Mouse (Mus musculus): ENCODE results near the gene Stac2. TPM values are rescaled to one million over a fixed set of nuclear protein-coding genes. Genes with fewer than 3 reads are reported as not detected.

Stac2 gene
- polyA plus RNA-seq, 1 experiment from 2014 or later: 0.29 TPM

- H3K27me3 ChIP-seq (replicated peaks; ENCODE audit: control insufficient read depth, insufficient read depth, low read length): peaks cover 15% of the 10 kb centered on the region
- no peak overlapping the region for H3K4me2 ChIP-seq (ENCODE audit: low read depth, low read length)
- no peak overlapping the region for H3K4me3 ChIP-seq (ENCODE audit: low read length)
- ATAC-seq: no peak
- WGBS: 27% methylated on average over 9 of the region's 9 CpGs
- no peak overlapping the region for H3K27ac ChIP-seq (ENCODE audit: low read length)
- H3K9ac ChIP-seq (ENCODE audit: low read depth, low read length): no peak overlapping the region
- no peaks in the 10 kb centered on the region for H3K9me3 ChIP-seq (ENCODE audit: control insufficient read depth, low read length)
- H3K36me3 ChIP-seq (ENCODE audit: control insufficient read depth, insufficient read depth, low read length): no peaks in the 10 kb centered on the region
- H3K4me1 ChIP-seq (ENCODE audit: control insufficient read depth, insufficient read depth, low read length): peaks cover 4% of the 10 kb centered on the region
Measured at GRCm38 (mm10) chr11:98057466-98057865, 4.2 kb upstream of the Stac2 start.

GRCm38 (mm10) chr11:98052129-98052988, 903 bp downstream of the Stac2 start:
- H3K4me3 ChIP-seq (ENCODE audit: low read length): peak overlapping the region; percentile 52
- WGBS: under 1% methylated on average over 79 of the region's 83 CpGs
- H3K9ac ChIP-seq (ENCODE audit: low read depth, low read length): peak overlapping the region; percentile 53
- peaks cover 9% of the 10 kb centered on the region for H3K4me1 ChIP-seq (ENCODE audit: control insufficient read depth, insufficient read depth, low read length)
- peak; percentile 34 for ATAC-seq
- no peaks in the 10 kb centered on the region for H3K36me3 ChIP-seq (ENCODE audit: control insufficient read depth, insufficient read depth, low read length)
- H3K27me3 ChIP-seq (replicated peaks; ENCODE audit: control insufficient read depth, insufficient read depth, low read length): peaks cover 45% of the 10 kb centered on the region
- peak overlapping the region; percentile 74 for H3K4me2 ChIP-seq (ENCODE audit: low read depth, low read length)
- H3K9me3 ChIP-seq (ENCODE audit: control insufficient read depth, low read length): no peaks in the 10 kb centered on the region
- no peak overlapping the region for H3K27ac ChIP-seq (ENCODE audit: low read length)

GRCm38 (mm10) chr11:98051611-98052128, 1.6 kb downstream of the Stac2 start:
- Histone ChIP-seq H3K4me3 (ENCODE audit: low read length) (peak overlapping the region; percentile 52; the same call in 1 of the 2 replicates), H3K27me3 (replicated peaks; ENCODE audit: control insufficient read depth, insufficient read depth, low read length) (peaks cover 45% of the 10 kb centered on the region), H3K4me1 (ENCODE audit: control insufficient read depth, insufficient read depth, low read length) (peaks cover 9% of the 10 kb centered on the region), H3K9me3 (ENCODE audit: control insufficient read depth, low read length) (no peaks in the 10 kb centered on the region), H3K36me3 (ENCODE audit: control insufficient read depth, insufficient read depth, low read length) (no peaks in the 10 kb centered on the region), H3K27ac (ENCODE audit: low read length) (no peak overlapping the region), H3K9ac (ENCODE audit: low read depth, low read length) (no peak overlapping the region), H3K4me2 (ENCODE audit: low read depth, low read length) (peak overlapping the region; percentile 74; the same call in 1 of the 2 replicates)
- 6% methylated on average over 12 of the region's 12 CpGs for WGBS
- no peak for ATAC-seq

GRCm38 (mm10) chr11:98050940-98051339, 2.3 kb downstream of the Stac2 start:
- Histone ChIP-seq H3K27ac (ENCODE audit: low read length) (no peak overlapping the region), H3K36me3 (ENCODE audit: control insufficient read depth, insufficient read depth, low read length) (no peaks in the 10 kb centered on the region), H3K4me3 (ENCODE audit: low read length) (no peak overlapping the region), H3K9ac (ENCODE audit: low read depth, low read length) (no peak overlapping the region), H3K4me1 (ENCODE audit: control insufficient read depth, insufficient read depth, low read length) (peaks cover 9% of the 10 kb centered on the region), H3K9me3 (ENCODE audit: control insufficient read depth, low read length) (no peaks in the 10 kb centered on the region), H3K27me3 (replicated peaks; ENCODE audit: control insufficient read depth, insufficient read depth, low read length) (peaks cover 45% of the 10 kb centered on the region), H3K4me2 (ENCODE audit: low read depth, low read length) (no peak overlapping the region)
- no peak for ATAC-seq
- WGBS: 20% methylated on average over 2 of the region's 2 CpGs

- H3K4me3 ChIP-seq (ENCODE audit: low read length): no peak overlapping the region
- 43% methylated on average over 2 of the region's 2 CpGs for WGBS
- peaks cover 9% of the 10 kb centered on the region for H3K4me1 ChIP-seq (ENCODE audit: control insufficient read depth, insufficient read depth, low read length)
- no peak overlapping the region for H3K27ac ChIP-seq (ENCODE audit: low read length)
- no peak for ATAC-seq
- no peaks in the 10 kb centered on the region for H3K36me3 ChIP-seq (ENCODE audit: control insufficient read depth, insufficient read depth, low read length)
- H3K9ac ChIP-seq (ENCODE audit: low read depth, low read length): no peak overlapping the region
- no peak overlapping the region for H3K4me2 ChIP-seq (ENCODE audit: low read depth, low read length)
- H3K27me3 ChIP-seq (replicated peaks; ENCODE audit: control insufficient read depth, insufficient read depth, low read length): peaks cover 45% of the 10 kb centered on the region
- H3K9me3 ChIP-seq (ENCODE audit: control insufficient read depth, low read length): no peaks in the 10 kb centered on the region
Measured at GRCm38 (mm10) chr11:98050520-98050815, 2.8 kb downstream of the Stac2 start.

GRCm38 (mm10) chr11:98049672-98050519, 3.4 kb downstream of the Stac2 start:
- Histone ChIP-seq H3K36me3 (ENCODE audit: control insufficient read depth, insufficient read depth, low read length) (no peaks in the 10 kb centered on the region), H3K9ac (ENCODE audit: low read depth, low read length) (no peak overlapping the region), H3K9me3 (ENCODE audit: control insufficient read depth, low read length) (no peaks in the 10 kb centered on the region), H3K27me3 (replicated peaks; ENCODE audit: control insufficient read depth, insufficient read depth, low read length) (peaks cover 42% of the 10 kb centered on the region), H3K4me3 (ENCODE audit: low read length) (no peak overlapping the region), H3K4me2 (ENCODE audit: low read depth, low read length) (no peak overlapping the region), H3K27ac (ENCODE audit: low read length) (no peak overlapping the region), H3K4me1 (ENCODE audit: control insufficient read depth, insufficient read depth, low read length) (peaks cover 9% of the 10 kb centered on the region)
- ATAC-seq: no peak
- 58% methylated on average over 14 of the region's 14 CpGs for WGBS

GRCm38 (mm10) chr11:98047745-98048144, 5.5 kb downstream of the Stac2 start:
- peaks cover 8% of the 10 kb centered on the region for H3K4me1 ChIP-seq (ENCODE audit: control insufficient read depth, insufficient read depth, low read length)
- 79% methylated on average over 4 of the region's 4 CpGs for WGBS
- H3K9ac ChIP-seq (ENCODE audit: low read depth, low read length): no peak overlapping the region
- H3K4me2 ChIP-seq (ENCODE audit: low read depth, low read length): no peak overlapping the region
- no peak overlapping the region for H3K4me3 ChIP-seq (ENCODE audit: low read length)
- no peaks in the 10 kb centered on the region for H3K9me3 ChIP-seq (ENCODE audit: control insufficient read depth, low read length)
- H3K27ac ChIP-seq (ENCODE audit: low read length): no peak overlapping the region
- ATAC-seq: no peak
- no peaks in the 10 kb centered on the region for H3K36me3 ChIP-seq (ENCODE audit: control insufficient read depth, insufficient read depth, low read length)
- peaks cover 33% of the 10 kb centered on the region for H3K27me3 ChIP-seq (replicated peaks; ENCODE audit: control insufficient read depth, insufficient read depth, low read length)

- Histone ChIP-seq H3K9ac (ENCODE audit: low read depth, low read length) (no peak overlapping the region), H3K4me1 (ENCODE audit: control insufficient read depth, insufficient read depth, low read length) (no peaks in the 10 kb centered on the region), H3K9me3 (ENCODE audit: control insufficient read depth, low read length) (no peaks in the 10 kb centered on the region), H3K27me3 (replicated peaks; ENCODE audit: control insufficient read depth, insufficient read depth, low read length) (peaks cover 20% of the 10 kb centered on the region), H3K4me3 (ENCODE audit: low read length) (no peak overlapping the region), H3K4me2 (ENCODE audit: low read depth, low read length) (no peak overlapping the region), H3K36me3 (ENCODE audit: control insufficient read depth, insufficient read depth, low read length) (no peaks in the 10 kb centered on the region), H3K27ac (ENCODE audit: low read length) (no peak overlapping the region)
- 80% methylated on average over 1 of the region's 1 CpGs for WGBS
- no peak for ATAC-seq
Measured at GRCm38 (mm10) chr11:98046466-98046865, 6.8 kb downstream of the Stac2 start.

GRCm38 (mm10) chr11:98045596-98045995, 7.7 kb downstream of the Stac2 start:
- Histone ChIP-seq H3K9ac (ENCODE audit: low read depth, low read length) (no peak overlapping the region), H3K4me1 (ENCODE audit: control insufficient read depth, insufficient read depth, low read length) (no peaks in the 10 kb centered on the region), H3K4me3 (ENCODE audit: low read length) (no peak overlapping the region), H3K36me3 (ENCODE audit: control insufficient read depth, insufficient read depth, low read length) (no peaks in the 10 kb centered on the region), H3K4me2 (ENCODE audit: low read depth, low read length) (no peak overlapping the region), H3K27ac (ENCODE audit: low read length) (no peak overlapping the region), H3K9me3 (ENCODE audit: control insufficient read depth, low read length) (no peaks in the 10 kb centered on the region), H3K27me3 (replicated peaks; ENCODE audit: control insufficient read depth, insufficient read depth, low read length) (peaks cover 11% of the 10 kb centered on the region)
- 67% methylated on average over 4 of the region's 4 CpGs for WGBS
- ATAC-seq: no peak

Data from intestine, embryonic 16.5 days (tissue).